Mouse (Mus musculus) limb, embryonic 12.5 days (tissue): ENCODE results near the gene Atcay. TPM values are rescaled to one million over a fixed set of nuclear protein-coding genes. Genes with fewer than 3 reads are reported as not detected.
"Not testable (repeated sequence)": the region's sequence is repeated elsewhere in the genome, so short reads cannot be mapped to it uniquely, and the experiment has no call there.

Source experiments
- ATAC-seq: fragments of 200-750 bp; cut with Nextera tagmentation; 2 replicates; pipeline ENCODE4 v1.8.0; 2017; ENCODE audit warnings: low read depth, moderate TSS enrichment; ENCODE audit not compliant: insufficient number of reproducible peaks, insufficient read depth, low FRiP score, low TSS enrichment
- H3K27ac ChIP-seq: fragments of 300-500 bp; sonication (generic); 2 replicates; pipeline ENCODE4 v1.5.1; 2016; ENCODE audit warnings: mild to moderate bottlenecking, moderate library complexity
- H3K27me3 ChIP-seq: fragments of 300-500 bp; sonication (generic); 2 replicates; pipeline ENCODE4 v1.6.1; 2016; ENCODE audit warnings: mild to moderate bottlenecking, moderate library complexity
- H3K36me3 ChIP-seq: fragments of 300-500 bp; sonication (generic); 2 replicates; pipeline ENCODE4 v1.6.1; 2016; ENCODE audit warnings: mild to moderate bottlenecking, moderate library complexity
- H3K4me1 ChIP-seq: fragments of 300-500 bp; sonication (generic); replicated peaks from 2 replicates; pipeline ENCODE4 v1.6.1; 2016
- H3K4me2 ChIP-seq: fragments of 300-500 bp; sonication (generic); 2 replicates; pipeline ENCODE4 v1.6.1; 2016; ENCODE audit warnings: mild to moderate bottlenecking, moderate library complexity
- H3K4me3 ChIP-seq: fragments of 300-500 bp; sonication (generic); replicated peaks from 2 replicates; pipeline ENCODE4 v1.5.1; 2016; ENCODE audit warnings: mild to moderate bottlenecking
- H3K9ac ChIP-seq: fragments of 300-500 bp; sonication (generic); replicated peaks from 2 replicates; pipeline ENCODE4 v1.6.1; 2016; ENCODE audit warnings: mild to moderate bottlenecking, moderate library complexity
- H3K9me3 ChIP-seq: fragments of 300-500 bp; sonication (generic); 2 replicates; pipeline ENCODE4 v1.6.1; 2016; ENCODE audit warnings: mild to moderate bottlenecking, moderate library complexity
- WGBS: fragments of 180-500 bp; shearing (Covaris S2); methylation state at CpG from one replicate; pipeline ENCODE4 v1.1.7; 2016; 5-methylcytosine and 5-hydroxymethylcytosine counted together
- polyA plus RNA-seq: library from polyadenylated mRNA; unstranded; fragments of >200 nt; fragmentation: Nextera tagmentation; extraction: Ambion mirVana; gene quantifications from 2 replicates; pipeline ENCODE4 v1.2.1, GENCODE M21; 2016

Atcay gene
- polyA plus RNA-seq, 1 experiment from 2014 or later: 0.43 TPM

DNA sequence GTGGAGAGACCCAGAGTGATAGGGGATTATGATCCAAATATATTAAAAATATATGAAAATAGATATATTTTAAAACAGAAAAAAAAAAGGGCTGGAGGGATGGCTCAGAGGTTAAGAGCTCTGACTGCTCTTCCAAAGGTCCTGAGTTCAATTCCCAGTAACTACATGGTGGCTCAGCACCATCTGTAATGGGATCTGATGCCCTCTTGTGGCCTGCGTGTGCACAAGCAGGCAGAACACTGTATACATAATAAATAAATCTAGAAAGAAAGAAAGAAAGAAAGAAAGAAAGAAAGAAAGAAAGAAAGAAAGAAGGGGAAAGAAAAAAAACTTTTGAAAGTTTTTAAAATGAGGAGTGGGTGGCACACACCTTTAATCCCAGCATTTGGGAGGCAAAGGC, 13.4 kb downstream of the Atcay start:
- WGBS: 4% methylated on average over 1 of the region's 1 CpGs
- peaks cover 13% of the 10 kb centered on the region for H3K27me3 ChIP-seq
- not testable (repeated sequence) for H3K9ac ChIP-seq, H3K4me2 ChIP-seq, H3K27ac ChIP-seq, H3K4me1 ChIP-seq, H3K36me3 ChIP-seq, H3K9me3 ChIP-seq, ATAC-seq, H3K4me3 ChIP-seq

DNA sequence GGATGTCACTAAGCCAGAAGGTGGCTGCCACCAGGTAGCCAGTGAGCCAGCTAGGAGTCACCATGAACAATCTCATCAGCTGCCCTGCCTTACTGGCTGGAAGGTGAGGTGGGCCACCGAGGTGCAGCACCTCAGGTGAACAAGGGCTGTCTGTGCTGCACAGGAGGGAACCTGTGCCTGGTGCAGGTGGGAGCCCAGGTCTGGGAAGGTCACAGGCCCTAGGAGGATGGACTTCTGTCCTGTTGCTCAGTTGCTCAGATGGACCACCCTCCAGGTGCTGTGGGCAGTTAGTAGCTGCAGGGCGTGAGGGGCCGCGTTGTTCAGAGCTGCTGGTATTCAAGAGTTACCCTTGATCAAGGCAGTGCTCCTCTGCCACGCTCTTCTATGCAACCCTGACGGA, 13.8 kb downstream of the Atcay start:
- H3K27ac ChIP-seq: no peak overlapping the region
- no peaks in the 10 kb centered on the region for H3K36me3 ChIP-seq
- no peak overlapping the region for H3K9ac ChIP-seq
- no peak overlapping the region for H3K4me2 ChIP-seq
- ATAC-seq: no peak
- H3K4me3 ChIP-seq: no peak overlapping the region
- 89% methylated on average over 6 of the region's 6 CpGs for WGBS
- H3K9me3 ChIP-seq: no peaks in the 10 kb centered on the region; the same call in 1 of the 2 replicates
- no peaks in the 10 kb centered on the region for H3K4me1 ChIP-seq
- peaks cover 13% of the 10 kb centered on the region for H3K27me3 ChIP-seq

DNA sequence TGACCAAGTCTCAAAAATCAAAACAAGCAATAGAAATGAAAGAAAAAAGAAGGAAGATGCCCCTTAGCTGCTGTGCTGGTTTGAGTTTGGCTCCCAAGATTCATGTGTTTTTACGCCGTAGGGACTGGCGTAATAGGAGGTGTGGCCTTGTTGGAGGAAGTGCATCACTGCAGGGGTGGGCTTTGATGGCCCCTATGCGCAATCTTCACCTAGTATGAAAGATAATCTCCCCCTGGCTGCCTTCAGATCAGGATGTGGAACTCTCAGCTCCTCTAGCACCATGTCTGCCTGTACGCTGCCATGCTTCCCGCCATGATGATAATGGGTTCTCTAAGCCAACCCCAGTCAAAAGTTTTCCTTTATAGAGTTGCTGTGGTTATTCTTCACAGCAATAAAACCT, 14.4 kb downstream of the Atcay start:
- 83% methylated on average over 6 of the region's 6 CpGs for WGBS
- Histone ChIP-seq H3K4me1 (no peaks in the 10 kb centered on the region), H3K27ac (no peak overlapping the region), H3K9ac (no peak overlapping the region), H3K4me3 (no peak overlapping the region), H3K27me3 (peaks cover 13% of the 10 kb centered on the region), H3K36me3 (no peaks in the 10 kb centered on the region), H3K4me2 (no peak overlapping the region), H3K9me3 (no peaks in the 10 kb centered on the region; the same call in 1 of the 2 replicates)
- no peak for ATAC-seq

DNA sequence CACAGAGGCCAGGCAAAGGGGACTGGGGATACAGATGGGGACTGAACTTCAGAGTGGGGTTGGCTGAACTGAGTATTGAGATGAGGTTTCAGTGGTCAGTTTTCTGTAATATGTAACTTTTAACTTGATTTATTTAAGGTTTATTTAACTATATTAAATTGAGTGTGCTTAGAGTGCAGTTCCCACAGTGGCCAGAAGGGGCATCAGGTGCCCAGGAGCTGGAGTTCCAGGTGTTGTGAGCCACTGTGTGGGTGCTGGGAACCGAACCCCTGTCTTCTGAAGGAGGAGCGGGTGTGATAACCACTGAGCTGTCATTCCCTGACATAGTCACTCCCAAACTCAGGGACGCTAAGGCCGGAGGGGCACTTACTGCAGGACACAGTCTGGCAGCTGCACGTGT, 20.5 kb downstream of the Atcay start:
- Histone ChIP-seq H3K4me1 (no peaks in the 10 kb centered on the region), H3K4me3 (no peak overlapping the region), H3K27ac (no peak overlapping the region), H3K27me3 (0 out of 2 replicates have a peak, but pooled peaks cover 2% of the 10 kb centered on the region), H3K9ac (no peak overlapping the region), H3K9me3 (peaks cover 5% of the 10 kb centered on the region), H3K4me2 (no peak overlapping the region), H3K36me3 (no peaks in the 10 kb centered on the region)
- ATAC-seq: no peak
- 94% methylated on average over 5 of the region's 5 CpGs for WGBS

DNA sequence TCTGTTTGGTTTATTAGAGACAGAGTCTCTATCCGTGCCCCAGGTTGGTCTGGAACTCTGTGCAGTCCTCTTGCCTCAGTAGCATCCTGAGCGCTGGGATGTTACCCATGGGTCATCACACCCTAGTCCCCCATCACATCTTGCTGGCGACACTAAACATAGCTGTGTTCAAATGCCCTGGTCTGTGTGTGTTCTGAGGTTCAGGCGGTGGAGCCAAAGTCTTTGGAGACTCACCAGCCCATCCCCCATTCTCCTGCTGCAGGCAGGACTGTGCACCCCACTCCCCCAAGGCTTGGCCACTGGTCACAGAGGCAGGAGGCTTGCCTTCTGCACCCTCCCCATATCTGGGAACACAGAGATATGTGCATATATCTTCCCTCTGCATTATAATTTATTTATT, 26.5 kb downstream of the Atcay start:
- Histone ChIP-seq H3K36me3 (no peaks in the 10 kb centered on the region), H3K9me3 (no peaks in the 10 kb centered on the region), H3K4me3 (no peak overlapping the region), H3K27me3 (peaks cover 19% of the 10 kb centered on the region), H3K27ac (no peak overlapping the region), H3K9ac (no peak overlapping the region), H3K4me2 (no peak overlapping the region), H3K4me1 (no peaks in the 10 kb centered on the region)
- no peak for ATAC-seq
- WGBS: 70% methylated on average over 4 of the region's 4 CpGs

DNA sequence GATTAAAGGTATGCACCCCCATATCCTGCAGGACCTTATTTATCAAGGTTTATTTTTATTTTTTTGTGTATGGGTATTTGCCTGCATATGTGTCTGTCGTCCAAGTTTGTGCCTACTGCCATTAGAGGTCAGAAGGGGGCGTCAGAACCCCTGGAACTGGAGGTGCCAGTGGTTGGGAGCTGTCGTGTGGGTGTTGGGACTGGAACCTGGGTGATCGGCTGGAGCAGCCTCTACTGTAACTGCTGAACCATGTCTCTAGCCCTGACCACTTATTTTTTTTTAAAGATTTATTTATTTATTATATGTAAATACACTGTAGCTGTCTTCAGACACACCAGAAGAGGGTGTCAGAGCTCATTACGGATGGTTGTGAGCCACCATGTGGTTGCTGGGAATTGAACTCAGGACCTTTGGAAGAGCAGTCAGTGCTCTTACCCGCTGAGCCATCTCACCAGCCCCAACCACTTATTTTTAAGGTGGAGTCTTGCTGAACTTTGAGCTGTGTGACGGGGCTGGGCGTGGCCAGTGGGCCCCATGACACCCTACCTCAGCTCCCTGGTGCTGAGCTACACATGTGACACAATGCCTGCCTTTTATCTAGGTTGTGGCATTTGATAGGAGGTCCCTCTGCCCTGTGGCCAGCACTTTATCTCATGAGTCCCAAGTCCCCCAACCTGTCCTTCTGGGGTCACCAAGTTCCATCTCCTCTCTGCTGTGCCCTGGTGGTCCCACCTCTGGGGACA, 27.5 kb downstream of the Atcay start:
- Histone ChIP-seq H3K36me3 (no peaks in the 10 kb centered on the region), H3K27ac (no peak overlapping the region), H3K4me3 (no peak overlapping the region), H3K9ac (no peak overlapping the region), H3K27me3 (peaks cover 25% of the 10 kb centered on the region), H3K9me3 (no peaks in the 10 kb centered on the region), H3K4me2 (no peak overlapping the region), H3K4me1 (no peaks in the 10 kb centered on the region)
- ATAC-seq: no peak
- WGBS: 64% methylated on average over 8 of the region's 8 CpGs

DNA sequence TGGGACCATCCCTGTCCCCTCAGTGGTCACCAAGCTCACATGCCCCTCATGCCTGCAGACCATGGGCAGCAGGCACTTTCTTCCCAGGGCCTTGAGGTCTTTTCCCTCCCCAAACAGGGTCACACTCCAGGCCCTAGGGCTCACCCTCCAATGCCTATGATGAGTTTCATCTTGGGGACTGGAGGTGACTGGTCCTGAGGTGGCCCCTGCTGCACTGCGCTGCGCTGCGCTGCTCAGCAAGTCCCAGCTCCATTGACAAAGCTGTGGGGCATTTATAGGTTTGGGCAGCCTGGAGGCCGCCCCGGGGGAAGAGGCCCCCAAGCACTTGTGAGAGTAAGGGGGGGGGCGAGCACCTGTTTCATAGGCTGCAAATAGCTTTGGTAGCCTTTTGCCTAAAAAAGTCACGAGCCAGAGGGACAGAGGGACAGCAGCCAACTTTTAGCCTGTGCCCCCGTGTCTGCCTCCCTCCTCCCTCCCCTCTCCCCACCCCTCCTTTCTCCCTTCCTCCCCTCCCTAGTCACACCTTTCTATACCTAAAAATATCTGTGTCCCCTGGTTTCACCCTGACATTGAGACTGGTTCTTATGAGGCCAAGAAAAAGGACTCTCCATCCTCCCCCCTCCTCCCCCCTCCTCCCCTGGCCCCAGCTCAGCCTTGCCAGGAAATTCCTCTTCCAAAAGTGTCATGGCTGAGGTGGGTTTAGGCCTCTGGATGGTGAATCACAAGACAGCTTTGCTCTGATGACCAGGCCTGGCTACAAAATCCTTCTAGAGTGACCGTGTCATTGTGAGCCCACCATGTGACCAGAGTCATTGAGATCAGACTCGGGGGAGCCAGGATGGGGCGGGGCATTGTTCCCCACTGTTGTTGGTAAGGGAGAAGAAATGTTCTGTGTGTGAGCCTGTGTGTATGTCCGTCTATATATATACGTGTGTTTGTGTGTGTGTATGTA, 28.6 kb downstream of the Atcay start, which contains the start of gene Nmrk2:
Gene Nmrk2 (minus strand): TSS at position 245 of the 952 bp plus-strand sequence.
- Histone ChIP-seq H3K4me2 (no peak within 1 kb of the TSS), H3K27ac (no peak within 1 kb of the TSS), H3K27me3 (peaks cover 30% of the 10 kb centered on the region), H3K36me3 (no peaks in the 10 kb centered on the region), H3K4me1 (no peaks in the 10 kb centered on the region), H3K4me3 (no peak within 1 kb of the TSS), H3K9ac (no peak within 1 kb of the TSS), H3K9me3 (no peaks in the 10 kb centered on the region)
- WGBS: 56% methylated on average over 13 of the region's 13 CpGs
- no peak for ATAC-seq

DNA sequence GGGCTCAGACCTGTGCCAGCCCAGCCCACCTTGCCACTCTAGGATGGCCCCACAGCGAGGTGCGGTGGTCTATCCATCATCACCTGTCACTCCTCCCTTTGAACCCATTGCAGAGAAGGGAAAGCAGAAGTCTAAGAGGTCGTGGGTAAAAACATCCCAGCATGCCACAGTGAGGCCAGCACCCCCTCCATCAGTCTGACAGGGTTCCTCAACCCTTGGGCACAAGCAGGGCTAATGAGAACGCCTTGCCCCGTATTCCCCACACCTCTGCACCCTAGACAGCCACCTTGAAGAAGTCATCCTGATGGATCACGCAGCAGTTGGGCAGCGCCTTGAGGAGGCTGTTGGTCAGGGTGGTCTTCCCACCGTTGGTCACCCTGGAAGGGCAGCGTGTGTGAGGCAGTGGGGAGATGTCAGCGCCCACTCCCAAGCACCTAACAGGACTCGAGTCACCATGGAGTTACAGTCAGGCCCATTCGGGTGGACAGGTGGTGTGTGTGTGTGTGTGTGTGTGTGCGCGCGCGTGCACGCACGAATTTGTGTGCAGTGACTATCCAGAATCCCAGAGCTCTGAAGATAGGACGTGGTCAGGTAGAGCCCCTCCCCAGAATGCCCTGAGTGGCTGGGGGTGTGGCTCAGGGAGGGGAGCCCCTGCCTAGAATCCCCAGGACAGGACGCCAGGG, 29.9 kb downstream of the Atcay start:
- no peak for ATAC-seq
- Histone ChIP-seq H3K4me2 (no peak overlapping the region), H3K27me3 (peaks cover 44% of the 10 kb centered on the region), H3K9ac (0 out of 2 replicates have a peak overlapping the region, but pooled peaks have one; percentile 23), H3K27ac (no peak overlapping the region), H3K9me3 (no peaks in the 10 kb centered on the region), H3K4me3 (no peak overlapping the region), H3K4me1 (no peaks in the 10 kb centered on the region), H3K36me3 (no peaks in the 10 kb centered on the region)
- WGBS: 73% methylated on average over 20 of the region's 20 CpGs

DNA sequence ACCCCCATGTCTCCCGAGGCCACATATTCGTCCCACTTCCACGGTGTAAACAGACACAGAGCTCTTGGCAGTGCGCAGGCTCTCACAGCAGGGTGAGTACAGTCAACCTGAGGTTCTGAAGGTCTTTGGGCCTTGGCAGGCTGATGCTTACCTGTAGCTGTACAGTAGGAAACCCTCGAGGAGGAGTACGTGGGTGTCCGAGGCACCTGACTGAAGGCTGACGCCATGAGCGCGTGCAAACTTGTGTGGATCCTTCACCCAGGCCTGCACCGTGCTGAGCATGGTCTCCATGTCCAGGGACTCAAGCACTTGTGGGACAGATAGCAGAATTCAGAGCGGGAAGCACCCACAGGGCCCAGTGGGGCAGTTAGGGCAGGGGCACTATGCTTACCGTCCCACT, 30.5 kb downstream of the Atcay start:
- Histone ChIP-seq H3K27ac (no peak overlapping the region), H3K9ac (peak overlapping the region; percentile 23; the same call in 1 of the 2 replicates), H3K4me1 (no peaks in the 10 kb centered on the region), H3K36me3 (no peaks in the 10 kb centered on the region), H3K9me3 (no peaks in the 10 kb centered on the region), H3K4me3 (no peak overlapping the region), H3K27me3 (peaks cover 47% of the 10 kb centered on the region), H3K4me2 (no peak overlapping the region)
- 86% methylated on average over 13 of the region's 13 CpGs for WGBS
- no peak for ATAC-seq

DNA sequence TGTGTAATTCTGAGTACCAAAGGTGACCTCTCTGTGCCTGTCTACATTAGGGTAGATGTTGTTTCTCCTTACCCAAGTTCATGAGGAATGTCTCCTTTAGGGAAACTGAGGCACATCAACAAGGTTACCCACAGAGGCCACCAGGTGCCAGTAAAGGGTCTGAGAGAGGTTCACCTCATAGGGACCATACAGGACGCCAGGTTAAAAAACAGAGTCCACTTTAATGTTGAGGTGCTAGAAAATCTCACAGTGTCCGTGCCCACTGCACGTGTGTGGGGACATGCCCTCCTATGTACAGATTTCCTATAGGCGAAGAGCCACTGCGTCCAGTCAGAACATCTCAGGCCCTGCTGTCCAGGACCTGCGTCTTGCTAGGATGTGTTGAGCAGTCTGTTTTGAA, 31.6 kb downstream of the Atcay start:
- Histone ChIP-seq H3K4me3 (no peak overlapping the region), H3K27me3 (peaks cover 55% of the 10 kb centered on the region), H3K4me1 (peaks cover 8% of the 10 kb centered on the region), H3K36me3 (no peaks in the 10 kb centered on the region), H3K4me2 (no peak overlapping the region), H3K9ac (no peak overlapping the region), H3K27ac (no peak overlapping the region), H3K9me3 (no peaks in the 10 kb centered on the region)
- WGBS: 87% methylated on average over 6 of the region's 6 CpGs
- ATAC-seq: no peak

DNA sequence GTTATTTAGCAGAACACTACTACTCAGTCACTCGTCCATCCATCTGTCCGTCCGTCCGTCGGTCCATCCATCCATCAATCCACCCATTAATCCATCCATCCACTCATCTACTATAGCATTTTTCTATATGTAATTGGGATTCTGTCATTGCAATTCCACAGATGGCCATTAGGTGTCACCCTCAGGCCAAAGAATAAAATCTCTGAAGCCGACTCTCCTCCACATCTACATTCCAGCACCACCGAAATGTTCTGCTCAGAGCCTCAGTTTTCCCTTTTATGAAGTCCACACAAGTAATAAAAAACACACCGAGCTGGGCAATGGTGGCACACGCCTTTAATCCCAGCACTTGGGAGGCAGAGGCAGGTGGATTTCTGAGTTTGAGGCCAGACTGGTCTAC, 32.4 kb downstream of the Atcay start:
- no peak overlapping the region for H3K9ac ChIP-seq
- no peaks in the 10 kb centered on the region for H3K9me3 ChIP-seq
- no peak overlapping the region for H3K4me3 ChIP-seq
- H3K4me2 ChIP-seq: no peak overlapping the region
- peaks cover 62% of the 10 kb centered on the region for H3K27me3 ChIP-seq
- ATAC-seq: no peak
- 3% methylated on average over 9 of the region's 9 CpGs for WGBS
- no peak overlapping the region for H3K27ac ChIP-seq
- H3K36me3 ChIP-seq: no peaks in the 10 kb centered on the region
- H3K4me1 ChIP-seq: peaks cover 12% of the 10 kb centered on the region
